Mouse (Mus musculus): ENCODE results near the gene Nasp. TPM values are rescaled to one million over a fixed set of nuclear protein-coding genes. Genes with fewer than 3 reads are reported as not detected.
A peak's percentile ranks its signal among the peaks of the same experiment; 100 is the strongest.

Gene Nasp
- polyA plus RNA-seq, 1 experiment from 2014 or later = 256 TPM

DNA sequence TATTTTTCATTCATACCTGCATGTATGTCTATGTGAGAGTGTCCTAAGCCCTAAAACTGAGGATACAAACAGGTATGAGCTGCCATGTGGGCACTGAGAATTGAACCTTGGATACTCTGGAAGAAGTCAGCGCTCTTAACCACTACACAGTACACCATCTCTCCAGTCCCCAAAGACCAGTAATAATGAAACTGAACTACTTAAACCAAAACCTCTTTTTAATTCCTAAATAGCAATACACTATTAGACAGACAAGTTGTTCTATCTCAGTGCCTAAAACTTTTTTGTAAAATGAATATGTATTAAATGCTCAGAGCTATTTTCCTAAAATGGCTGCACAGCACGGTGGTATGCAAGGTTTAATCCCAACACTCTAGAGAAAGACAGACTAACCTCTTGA is 12.5 kb downstream of the Nasp start:
- H3K9ac ChIP-seq (ENCODE audit: low read length) = no peak overlapping the region

DNA sequence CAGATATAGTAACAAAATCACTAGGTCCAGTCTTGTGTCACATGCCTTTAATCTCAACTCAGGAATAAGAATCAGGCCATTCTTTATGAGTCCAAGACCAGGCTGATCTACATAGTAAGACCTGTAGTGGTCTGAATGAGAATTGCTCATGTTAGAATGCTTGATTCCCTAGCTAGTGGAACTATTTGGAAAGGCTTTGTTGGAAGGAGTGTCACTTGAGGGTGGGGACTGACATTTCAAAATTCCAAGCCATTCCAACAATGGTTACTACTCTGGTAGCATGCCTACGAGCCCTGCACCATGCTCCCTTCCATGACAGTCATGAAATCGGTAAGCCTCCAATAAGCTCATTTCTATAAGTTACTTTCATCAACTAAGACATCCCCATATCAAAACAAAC is 15.1 kb downstream of the Nasp start:
- Histone ChIP-seq H3K27ac (ENCODE audit: low read depth, low read length) (no peak overlapping the region), H3K4me1 (ENCODE audit: control insufficient read depth, insufficient read depth, low read length) (no peaks in the 10 kb centered on the region), H3K4me2 (ENCODE audit: low read depth) (no peak overlapping the region), H3K27me3 (ENCODE audit: control insufficient read depth, insufficient read depth, low read length) (no peaks in the 10 kb centered on the region), H3K36me3 (ENCODE audit: control insufficient read depth, insufficient read depth, low read length) (peaks cover 16% of the 10 kb centered on the region), H3K9ac (ENCODE audit: low read length) (no peak overlapping the region), H3K9me3 (ENCODE audit: control insufficient read depth, low read length) (no peaks in the 10 kb centered on the region), H3K4me3 (ENCODE audit: low read depth, low read length) (no peak overlapping the region)
- ATAC-seq (ENCODE audit: insufficient read depth, low FRiP score, low TSS enrichment) (no peak), DNase-seq (ENCODE audit: low spot score) (no peak)
- 98% methylated on average over 2 of the region's 2 CpGs for WGBS

More for the DNA sequence above, 12.5 kb downstream of the Nasp start:
- Histone ChIP-seq H3K36me3 (ENCODE audit: control insufficient read depth, insufficient read depth, low read length) (peaks cover 13% of the 10 kb centered on the region), H3K9me3 (ENCODE audit: control insufficient read depth, low read length) (no peaks in the 10 kb centered on the region), H3K27ac (ENCODE audit: low read depth, low read length) (no peak overlapping the region), H3K4me2 (ENCODE audit: low read depth) (no peak overlapping the region), H3K4me1 (ENCODE audit: control insufficient read depth, insufficient read depth, low read length) (no peaks in the 10 kb centered on the region), H3K27me3 (ENCODE audit: control insufficient read depth, insufficient read depth, low read length) (no peaks in the 10 kb centered on the region), H3K4me3 (ENCODE audit: low read depth, low read length) (no peak overlapping the region)
- 96% methylated on average over 2 of the region's 2 CpGs for WGBS
- DNase-seq (ENCODE audit: low spot score) = no peak
- ATAC-seq (ENCODE audit: insufficient read depth, low FRiP score, low TSS enrichment) = no peak

DNA sequence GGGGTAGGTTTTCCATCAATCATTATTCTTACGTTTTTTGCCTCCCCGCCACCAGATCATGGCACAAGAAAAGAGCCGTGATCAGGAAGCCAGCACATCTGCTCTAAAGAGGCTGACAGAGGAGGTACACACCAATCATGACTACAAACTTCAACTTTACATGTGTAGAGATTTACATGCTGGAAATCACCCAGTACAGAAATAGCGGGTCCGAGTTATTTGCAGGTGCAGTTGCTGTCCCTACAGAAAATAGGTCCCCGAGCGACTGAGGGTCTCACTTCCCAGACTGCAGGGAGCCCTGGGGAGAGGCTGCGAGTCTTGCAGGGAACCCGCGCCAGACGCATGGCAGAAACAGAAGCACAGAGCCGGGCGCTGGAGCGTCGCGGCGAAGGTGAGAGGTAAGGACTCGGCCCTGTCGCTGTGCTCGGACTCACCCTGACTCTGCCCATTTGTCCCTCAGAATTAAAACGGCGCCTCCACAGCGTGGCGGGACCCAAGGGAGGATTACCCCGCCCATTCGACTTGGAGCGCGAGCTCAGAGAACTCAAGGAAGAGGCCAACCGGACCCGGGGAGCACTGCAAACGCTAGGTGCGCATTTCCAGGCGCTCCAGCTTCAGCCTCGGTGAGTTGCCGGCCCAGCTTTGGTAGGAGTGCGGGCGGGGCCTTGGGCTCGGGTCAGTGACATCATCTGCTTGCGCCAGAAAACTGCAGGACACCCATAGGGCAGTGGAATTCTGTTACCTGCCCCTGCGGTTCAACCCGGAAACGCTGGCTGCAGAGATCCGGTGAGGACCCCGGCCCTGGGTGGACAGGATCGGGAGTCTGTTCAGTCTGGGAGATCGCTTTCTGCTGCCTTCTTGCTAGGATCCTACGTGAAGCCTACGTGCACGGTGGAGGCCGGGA is 30.5 kb downstream of the Nasp start:
- Histone ChIP-seq H3K27ac (ENCODE audit: low read depth, low read length) (peak overlapping the region; percentile 73), H3K9me3 (ENCODE audit: control insufficient read depth, low read length) (no peaks in the 10 kb centered on the region), H3K4me1 (ENCODE audit: control insufficient read depth, insufficient read depth, low read length) (peaks cover 7% of the 10 kb centered on the region; the same call in 1 of the 2 replicates), H3K9ac (ENCODE audit: low read length) (peak overlapping the region; percentile 70), H3K4me2 (ENCODE audit: low read depth) (peak overlapping the region; percentile 93), H3K27me3 (ENCODE audit: control insufficient read depth, insufficient read depth, low read length) (no peaks in the 10 kb centered on the region), H3K4me3 (ENCODE audit: low read depth, low read length) (peak overlapping the region; percentile 48), H3K36me3 (ENCODE audit: control insufficient read depth, insufficient read depth, low read length) (peaks cover 14% of the 10 kb centered on the region)
- peak; percentile 90 for DNase-seq (ENCODE audit: low spot score)
- ATAC-seq (ENCODE audit: insufficient read depth, low FRiP score, low TSS enrichment) = peak; percentile 93
- under 1% methylated on average over 50 of the region's 50 CpGs for WGBS

DNA sequence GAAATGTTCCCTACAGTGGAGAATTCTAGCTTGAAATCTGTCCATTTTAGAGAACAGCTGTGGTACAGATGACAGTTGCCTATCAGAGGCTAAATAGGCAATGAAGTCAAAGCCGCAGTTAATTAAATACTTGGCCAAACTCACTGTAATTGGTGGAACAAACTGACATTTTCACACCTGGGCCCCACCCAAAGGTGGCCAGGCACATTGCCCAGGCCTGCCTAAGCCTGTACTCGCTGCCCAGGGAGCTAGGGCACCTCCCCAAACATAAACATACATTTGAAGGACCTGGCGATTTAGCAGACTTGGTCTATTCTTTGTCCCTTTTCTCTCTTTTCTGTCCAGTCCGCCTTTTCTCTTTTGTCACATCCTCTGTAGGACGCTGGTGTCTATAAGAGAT is 31.4 kb downstream of the Nasp start, which contains the start of gene Ccdc17:
Gene Ccdc17 (plus strand): TSS at position 276 of the 400 bp plus-strand sequence.
- H3K27ac ChIP-seq (ENCODE audit: low read depth, low read length) = peak within 1 kb of the TSS; percentile 73
- H3K9me3 ChIP-seq (ENCODE audit: control insufficient read depth, low read length) = no peaks in the 10 kb centered on the region
- H3K36me3 ChIP-seq (ENCODE audit: control insufficient read depth, insufficient read depth, low read length) = peaks cover 9% of the 10 kb centered on the region
- H3K9ac ChIP-seq (ENCODE audit: low read length) = peak within 1 kb of the TSS; percentile 70
- H3K4me1 ChIP-seq (ENCODE audit: control insufficient read depth, insufficient read depth, low read length) = peaks cover 7% of the 10 kb centered on the region; the same call in 1 of the 2 replicates
- peak within 1 kb of the TSS; percentile 48 for H3K4me3 ChIP-seq (ENCODE audit: low read depth, low read length)
- H3K4me2 ChIP-seq (ENCODE audit: low read depth) = peak within 1 kb of the TSS; percentile 93
- 35% methylated on average over 5 of the region's 5 CpGs for WGBS
- no peaks in the 10 kb centered on the region for H3K27me3 ChIP-seq (ENCODE audit: control insufficient read depth, insufficient read depth, low read length)
- DNase-seq (ENCODE audit: low spot score) (no peak), ATAC-seq (ENCODE audit: insufficient read depth, low FRiP score, low TSS enrichment) (no peak)

DNA sequence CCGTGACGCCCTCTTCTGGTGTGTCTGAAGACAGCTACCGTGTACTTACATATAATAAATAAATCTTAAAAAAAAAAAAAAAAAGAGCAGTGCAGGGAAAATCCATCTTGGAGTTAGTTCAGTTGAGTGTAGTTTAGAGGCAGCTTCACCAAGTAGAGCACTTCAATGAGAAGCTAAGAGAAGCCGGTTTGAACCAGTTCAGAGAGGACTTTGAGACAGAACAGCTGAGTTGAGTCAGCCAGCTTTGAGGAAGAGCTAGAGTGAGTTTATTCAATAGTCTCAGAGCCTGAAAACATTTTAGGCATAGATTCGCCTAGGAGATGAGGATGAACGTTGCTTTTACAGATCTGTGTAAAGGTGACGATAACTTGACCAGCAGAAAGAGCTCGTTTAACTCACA is 31.9 kb downstream of the Nasp start:
- WGBS = 80% methylated on average over 8 of the region's 8 CpGs
- H3K4me2 ChIP-seq (ENCODE audit: low read depth) = no peak overlapping the region
- DNase-seq (ENCODE audit: low spot score) = no peak
- H3K9me3 ChIP-seq (ENCODE audit: control insufficient read depth, low read length) = no peaks in the 10 kb centered on the region
- ATAC-seq (ENCODE audit: insufficient read depth, low FRiP score, low TSS enrichment) = no peak
- peaks cover 7% of the 10 kb centered on the region; the same call in 1 of the 2 replicates for H3K4me1 ChIP-seq (ENCODE audit: control insufficient read depth, insufficient read depth, low read length)
- peaks cover 10% of the 10 kb centered on the region for H3K36me3 ChIP-seq (ENCODE audit: control insufficient read depth, insufficient read depth, low read length)
- H3K27ac ChIP-seq (ENCODE audit: low read depth, low read length) = no peak overlapping the region
- H3K9ac ChIP-seq (ENCODE audit: low read length) = no peak overlapping the region
- no peak overlapping the region for H3K4me3 ChIP-seq (ENCODE audit: low read depth, low read length)
- no peaks in the 10 kb centered on the region for H3K27me3 ChIP-seq (ENCODE audit: control insufficient read depth, insufficient read depth, low read length)

DNA sequence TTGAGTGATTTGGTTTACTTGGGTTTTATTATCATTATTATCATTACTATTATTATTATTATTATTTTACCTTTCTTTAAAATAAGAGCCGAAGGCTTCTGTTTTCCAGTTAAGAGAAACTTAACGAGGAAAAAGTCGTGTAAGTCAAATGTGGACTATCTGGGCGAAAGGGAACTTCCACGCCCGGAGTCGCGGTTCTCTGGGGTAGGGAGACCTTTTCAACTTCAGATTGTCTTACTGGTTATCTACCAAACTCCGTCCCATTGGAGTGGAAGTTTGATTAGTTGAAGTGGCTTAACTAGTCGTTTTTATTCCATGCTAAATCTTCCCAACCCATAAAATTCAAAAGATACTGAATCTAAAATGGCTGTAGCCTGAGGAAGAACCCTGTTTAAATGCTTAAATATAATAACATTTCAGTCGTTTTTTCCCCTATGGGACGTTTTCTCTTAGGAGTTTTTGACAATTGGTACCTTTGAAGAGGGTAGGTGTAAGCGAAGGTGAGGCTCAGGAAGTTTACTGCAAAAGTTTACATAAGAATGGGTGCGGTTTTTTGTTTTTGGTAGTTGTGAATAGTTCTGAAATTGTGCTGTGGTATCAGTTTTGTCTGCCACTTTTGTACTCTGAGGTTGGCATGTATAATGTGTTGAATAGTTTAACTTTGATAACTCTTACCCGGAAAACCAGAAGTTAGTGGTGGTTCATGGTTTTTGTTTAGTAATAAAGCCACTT is 69.4 kb downstream of the Nasp start:
- peak overlapping the region; percentile 71 for H3K9ac ChIP-seq (ENCODE audit: low read length)
- H3K4me1 ChIP-seq (ENCODE audit: control insufficient read depth, insufficient read depth, low read length) = 0 out of 2 replicates have a peak, but pooled peaks cover 5% of the 10 kb centered on the region
- peak overlapping the region; percentile 70 for H3K4me2 ChIP-seq (ENCODE audit: low read depth)
- no peaks in the 10 kb centered on the region for H3K27me3 ChIP-seq (ENCODE audit: control insufficient read depth, insufficient read depth, low read length)
- H3K9me3 ChIP-seq (ENCODE audit: control insufficient read depth, low read length) = no peaks in the 10 kb centered on the region
- H3K4me3 ChIP-seq (ENCODE audit: low read depth, low read length) = peak overlapping the region; percentile 60
- no peak for ATAC-seq (ENCODE audit: insufficient read depth, low FRiP score, low TSS enrichment)
- peak; percentile 14 for DNase-seq (ENCODE audit: low spot score)
- WGBS = 5% methylated on average over 15 of the region's 15 CpGs
- H3K27ac ChIP-seq (ENCODE audit: low read depth, low read length) = no peak overlapping the region
- no peaks in the 10 kb centered on the region; the same call in 1 of the 2 replicates for H3K36me3 ChIP-seq (ENCODE audit: control insufficient read depth, insufficient read depth, low read length)

DNA sequence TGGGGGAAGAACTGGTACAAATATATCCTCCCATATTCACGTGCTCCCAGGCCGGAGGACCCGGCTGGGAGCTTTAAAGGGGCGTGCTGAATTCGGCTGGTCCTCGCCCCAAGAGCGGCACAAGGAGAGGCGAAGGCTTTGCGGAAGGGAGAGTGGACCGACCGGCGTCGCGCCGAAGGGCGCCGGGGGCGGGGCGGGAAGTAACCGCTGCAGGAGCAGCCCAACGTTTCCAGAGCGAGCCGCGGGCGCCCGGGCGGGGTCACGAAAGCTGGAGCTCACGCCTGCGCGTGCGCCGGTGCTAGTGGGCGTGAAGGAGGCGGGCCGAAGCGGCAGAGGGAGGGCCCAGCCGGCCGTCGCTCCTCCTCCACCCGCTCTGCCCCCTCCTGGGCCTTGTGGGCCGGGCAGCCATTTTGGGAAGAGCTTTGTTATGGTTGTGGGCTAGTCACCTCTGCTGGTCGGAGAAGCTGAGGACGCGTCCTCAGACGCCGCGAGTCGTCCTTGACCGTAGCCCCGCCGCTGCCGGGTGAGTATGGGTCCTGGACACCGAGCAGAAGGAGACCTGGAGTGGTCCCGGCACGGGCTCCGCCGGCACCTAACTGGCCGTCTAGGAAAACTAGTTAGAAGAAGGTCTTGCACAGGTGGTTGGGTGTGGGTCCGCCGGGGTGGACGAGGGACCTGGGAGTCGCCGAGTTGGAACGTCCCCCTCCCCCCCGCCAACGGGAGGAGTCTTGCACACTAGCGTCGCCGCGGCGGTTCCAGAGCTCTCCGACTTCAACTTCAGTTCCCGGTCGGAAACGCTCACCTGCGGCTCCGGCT is 70.2 kb downstream of the Nasp start, which contains the start of gene Gpbp1l1:
Gene Gpbp1l1 (plus strand): TSS at position 353 of the 816 bp plus-strand sequence.
- Histone ChIP-seq H3K36me3 (ENCODE audit: control insufficient read depth, insufficient read depth, low read length) (peaks cover 1% of the 10 kb centered on the region), H3K9me3 (ENCODE audit: control insufficient read depth, low read length) (no peaks in the 10 kb centered on the region), H3K27me3 (ENCODE audit: control insufficient read depth, insufficient read depth, low read length) (no peaks in the 10 kb centered on the region), H3K27ac (ENCODE audit: low read depth, low read length) (peak within 1 kb of the TSS; percentile 83), H3K9ac (ENCODE audit: low read length) (peak within 1 kb of the TSS; percentile 71), H3K4me1 (ENCODE audit: control insufficient read depth, insufficient read depth, low read length) (0 out of 2 replicates have a peak, but pooled peaks cover 5% of the 10 kb centered on the region), H3K4me3 (ENCODE audit: low read depth, low read length) (peak within 1 kb of the TSS; percentile 60), H3K4me2 (ENCODE audit: low read depth) (peak within 1 kb of the TSS; percentile 70)
- WGBS = 0% methylated on average over 75 of the region's 78 CpGs
- ATAC-seq (ENCODE audit: insufficient read depth, low FRiP score, low TSS enrichment) (peak; percentile 93), DNase-seq (ENCODE audit: low spot score) (peak; percentile 99)
